Mouse (Mus musculus) G1E (cell line): ENCODE measurements around the gene Eid2b.

Source experiments
- CTCF ChIP-seq: IDR thresholded peaks from 2 replicates; pipeline ENCODE4 v1.5.1; 2012; ENCODE audit warnings: low read depth, low read length, inconsistent platforms, mixed read lengths
- GATA1 ChIP-seq: IDR thresholded peaks from 2 replicates; pipeline ENCODE4 v1.6.1; 2012; ENCODE audit warnings: borderline replicate concordance, low read length, inconsistent platforms, mixed read lengths
- GATA2 ChIP-seq: IDR thresholded peaks from 2 replicates; pipeline ENCODE4 v1.6.1; 2012; ENCODE audit warnings: low read depth, low read length, inconsistent platforms, borderline replicate concordance
- POLR2AphosphoS5 ChIP-seq: IDR thresholded peaks from 2 replicates; pipeline ENCODE4 v1.6.1; 2012; ENCODE audit warnings: low read depth, low read length, inconsistent platforms; ENCODE audit not compliant: insufficient replicate concordance
- TAL1 ChIP-seq: conservative IDR thresholded peaks from 2 replicates; pipeline ENCODE4 v1.6.1; 2012; ENCODE audit warnings: low read depth, low read length, inconsistent platforms, mixed read lengths

DNA sequence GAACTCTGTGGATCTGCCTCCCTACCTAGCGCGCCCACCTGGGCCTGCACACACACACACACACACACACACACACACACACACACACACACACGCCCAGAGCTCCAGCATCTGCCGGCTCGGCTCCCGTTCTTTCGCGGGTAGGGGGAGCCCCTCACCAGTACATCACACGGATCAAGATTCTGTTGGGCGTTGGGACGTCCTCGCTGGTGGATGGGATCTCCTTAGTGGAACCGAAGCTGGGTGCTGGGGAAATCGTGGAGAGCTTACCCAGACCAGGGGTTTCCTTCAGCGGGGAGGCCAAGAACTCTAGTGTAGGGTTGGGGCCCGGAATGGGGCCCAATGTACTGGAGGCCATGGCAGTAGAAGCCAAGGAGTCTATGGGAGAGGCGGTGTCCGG is 12.6 kb downstream of the Eid2b start:
- TF ChIP-seq POLR2AphosphoS5 (no peak), CTCF (no peak), GATA1 (no peak), TAL1 (no peak), GATA2 (no peak)
